Mouse (Mus musculus) gonadal fat pad, adult 2 months (tissue): ENCODE results near the gene Il21. TPM values are rescaled to one million over a fixed set of nuclear protein-coding genes. Genes with fewer than 3 reads are reported as not detected.

Experiments used
- DNase-seq: peaks from one replicate; pipeline ENCODE4 v3.0.0-alpha.2; 2012; ENCODE audit warnings: low read depth
- polyA plus RNA-seq: library from polyadenylated mRNA; depleted of rRNA; stranded (reverse); fragments of >200 nt; gene quantifications from 2 replicates; pipeline ENCODE4 v1.2.3, GENCODE M21; 2012; rRNA removed

The Il21 gene
- polyA plus RNA-seq, 1 experiment = not detected

- no peak for DNase-seq
Measured at GRCm38 (mm10) chr3:37198302-37198701, 34.1 kb downstream of the Il21 start.

DNA sequence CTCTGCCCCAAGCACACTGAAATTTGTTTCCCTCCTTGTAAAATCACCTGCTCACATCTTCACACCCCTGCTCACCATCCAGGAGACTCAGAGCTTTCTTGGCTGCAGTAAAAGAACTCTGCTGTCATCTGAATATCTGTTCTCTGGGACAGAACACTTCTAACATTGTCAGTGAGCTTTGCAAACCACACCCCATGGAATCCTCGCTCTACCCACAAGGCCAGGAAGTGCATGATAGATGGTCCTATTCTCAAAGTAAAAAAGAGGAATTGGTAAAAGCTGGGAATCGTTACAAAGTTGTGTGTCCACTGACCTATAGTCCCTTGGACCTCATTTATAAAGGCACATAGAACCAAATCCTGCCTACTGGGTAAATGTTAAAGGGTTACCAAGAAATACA lies 40.5 kb downstream of the Il21 start:
- no peak for DNase-seq

DNA sequence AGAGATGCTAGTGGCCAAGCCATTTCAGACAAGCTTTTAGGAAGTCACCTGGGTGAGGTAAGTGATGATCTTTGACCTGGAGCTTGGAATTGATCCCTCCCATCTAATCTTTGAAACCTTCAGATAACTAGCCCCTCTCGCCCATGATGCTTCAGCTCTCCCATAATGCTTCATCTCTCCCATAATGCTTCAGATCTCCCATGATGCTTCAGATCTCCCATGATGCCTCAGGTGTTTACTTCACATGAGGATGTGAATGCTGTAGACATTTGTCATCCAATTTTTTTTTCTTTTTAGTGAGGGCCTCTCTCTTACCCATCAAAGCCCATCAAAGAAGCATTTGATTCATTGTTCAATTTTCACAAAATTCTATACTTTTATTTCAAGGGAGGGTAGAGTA lies 46.9 kb downstream of the Il21 start:
- no peak for DNase-seq

GRCm38 (mm10) chr3:37182415-37183269 lies 49.8 kb downstream of the Il21 start:
- no peak for DNase-seq

DNA sequence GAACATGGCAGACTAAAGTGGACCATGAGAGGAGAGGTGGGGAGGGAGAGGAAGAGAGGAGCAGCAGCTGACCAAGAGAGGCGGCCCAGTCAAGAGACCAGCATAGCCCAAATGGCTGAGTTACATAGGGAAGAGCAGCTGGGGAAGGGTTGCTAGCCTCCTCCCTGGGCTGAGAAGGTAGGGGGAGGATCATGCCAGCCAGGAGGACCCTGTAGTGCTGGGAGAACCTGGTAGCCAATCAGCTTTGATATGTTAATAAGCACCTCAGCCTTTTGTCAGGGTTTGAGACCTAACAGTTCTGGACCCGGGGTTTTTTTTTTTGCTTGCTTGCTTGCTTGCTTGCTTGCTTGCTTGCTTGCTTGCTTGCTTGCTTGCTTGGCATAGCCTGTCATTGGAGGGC lies 51.4 kb downstream of the Il21 start:
- DNase-seq = no peak

DNA sequence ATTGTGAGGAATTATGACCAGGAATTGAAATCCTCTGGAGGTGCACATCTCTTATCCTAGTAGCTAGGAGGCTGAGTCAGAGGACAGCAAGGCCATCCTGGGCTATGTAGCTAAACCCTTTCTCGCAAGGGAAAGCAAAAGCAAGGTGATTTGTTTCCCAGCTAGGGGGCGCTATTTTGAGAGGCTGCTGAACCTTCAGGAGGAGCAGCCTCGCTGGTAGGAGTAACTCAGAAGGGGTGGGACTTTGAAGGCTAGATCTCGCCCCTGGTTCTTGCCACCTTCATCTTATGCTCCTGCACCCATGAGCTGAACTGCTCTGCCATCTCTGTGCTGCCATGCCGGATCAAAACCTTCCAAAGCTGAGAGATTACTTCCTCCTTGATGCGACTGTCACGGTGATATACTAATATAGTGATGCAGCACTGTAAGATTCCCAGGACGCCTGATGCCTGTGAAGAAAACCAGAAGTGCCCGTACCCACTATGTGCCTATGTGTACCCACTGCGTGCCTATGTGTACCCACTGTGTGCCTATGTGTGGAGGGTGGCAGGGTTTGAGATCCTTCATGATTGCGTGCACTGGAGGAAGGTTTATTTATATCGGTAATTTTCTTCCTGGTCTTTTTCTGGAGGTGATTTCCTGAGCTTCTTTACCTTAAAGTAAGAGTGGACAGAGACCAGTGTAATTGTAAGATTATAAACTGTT lies 52.2 kb downstream of the Il21 start:
- DNase-seq = no peak

DNA sequence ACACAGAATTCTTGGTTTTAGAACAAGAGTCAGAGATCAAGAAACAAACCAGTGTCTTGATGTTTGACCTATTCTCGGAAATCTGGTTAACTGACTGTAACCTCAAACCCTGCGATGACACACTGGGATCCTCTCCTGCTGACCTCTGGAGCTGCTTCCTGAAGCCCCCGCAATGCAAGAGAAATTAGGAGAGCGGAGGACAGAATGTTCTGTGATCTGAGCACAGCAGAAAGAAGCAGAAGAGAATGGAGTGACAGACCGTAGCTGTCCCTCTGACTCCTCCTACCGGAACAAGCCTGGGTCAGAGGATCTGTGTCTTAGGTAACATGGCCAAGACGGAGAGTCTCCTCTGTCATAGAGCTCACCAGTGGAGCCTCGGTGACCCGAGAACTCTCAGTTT lies 53.0 kb downstream of the Il21 start:
- DNase-seq = no peak

- DNase-seq = no peak
Measured at GRCm38 (mm10) chr3:37174711-37175572, 57.5 kb downstream of the Il21 start.

- no peak for DNase-seq
Measured at GRCm38 (mm10) chr3:37173285-37173684, 59.2 kb downstream of the Il21 start.

Other genes with a start within 250 kb of the Il21 start
- 0.68 and 1.2 TPM in 2 replicates for gene Adad1, start 169.1 kb downstream of the Il21 start, polyA plus RNA-seq
- gene Il2, start 106.7 kb downstream of the Il21 start, polyA plus RNA-seq = not detected in 2 replicates
- 1.9 and 2.2 TPM in 2 replicates for gene Bbs12, start 79.9 kb upstream of the Il21 start, polyA plus RNA-seq
- gene Cetn4, start 80.1 kb upstream of the Il21 start, polyA plus RNA-seq = 1.4 and 2.8 TPM in 2 replicates
- 5.2 and 9.8 TPM in 2 replicates for gene Fgf2, start 115.7 kb upstream of the Il21 start, polyA plus RNA-seq
- gene Spata5, start 187.3 kb upstream of the Il21 start, polyA plus RNA-seq = 2.9 and 3.9 TPM in 2 replicates
- gene Nudt6, start 187.6 kb upstream of the Il21 start, polyA plus RNA-seq = 18.1 and 18.7 TPM in 2 replicates